Mouse (Mus musculus) myocyte (in vitro differentiated cells): ENCODE data around the gene Ubald2. TPM values are rescaled to one million over a fixed set of nuclear protein-coding genes. Genes with fewer than 3 reads are reported as not detected.
A peak's percentile ranks its signal among the peaks of the same experiment; 100 is the strongest.

ENCODE experiments used
- H3K27me3 ChIP-seq: one replicate; pipeline ENCODE4 v1.6.1; 2011; ENCODE audit not compliant: control insufficient read depth, insufficient read depth, insufficient read length
- H3K36me3 ChIP-seq: one replicate; pipeline ENCODE4 v1.6.1; 2011; ENCODE audit not compliant: control insufficient read depth, insufficient read depth
- H3K4me2 ChIP-seq: one replicate; pipeline ENCODE4 v1.6.1; 2011; ENCODE audit warnings: low read depth, control low read depth
- H3K4me3 ChIP-seq: one replicate; pipeline ENCODE4 v1.5.1; 2011; ENCODE audit warnings: mild to moderate bottlenecking, control low read depth, moderate library complexity
- H3K79me2 ChIP-seq: one replicate; pipeline ENCODE4 v1.6.1; 2011; ENCODE audit not compliant: control insufficient read depth, insufficient read depth
- H3ac ChIP-seq: one replicate; pipeline ENCODE4 v1.6.1; 2011; ENCODE audit not compliant: control insufficient read depth, insufficient read length
- CEBPB ChIP-seq: IDR thresholded peaks from 2 replicates; pipeline ENCODE4 v1.6.1; 2011; ENCODE audit warnings: mild to moderate bottlenecking, moderate library complexity; ENCODE audit not compliant: poor library complexity, insufficient read depth, severe bottlenecking
- E2F4 ChIP-seq: IDR thresholded peaks from one replicate; pipeline ENCODE4 v1.6.1; 2011; ENCODE audit warnings: mild to moderate bottlenecking, control low read depth, moderate library complexity; ENCODE audit not compliant: insufficient read depth
- MAX ChIP-seq: IDR thresholded peaks from one replicate; pipeline ENCODE4 v1.6.1; 2011; ENCODE audit warnings: low read depth, mild to moderate bottlenecking, control low read depth
- MYOD1 ChIP-seq, 3 experiments: IDR thresholded peaks; one replicate each; pipeline ENCODE4 v1.6.1; 2011; ENCODE audit warnings: control low read depth in 2 of 3, low read depth in 2 of 3, mild to moderate bottlenecking in 2 of 3, moderate library complexity in 1 of 3; ENCODE audit not compliant: insufficient read length in 2 of 3, control insufficient read depth in 1 of 3
- MYOG ChIP-seq, 3 experiments: IDR thresholded peaks; one replicate each; pipeline ENCODE4 v1.6.1; 2011; ENCODE audit warnings: control low read depth in 2 of 3, low read depth in 2 of 3, mild to moderate bottlenecking in 2 of 3; ENCODE audit not compliant: insufficient read length in 2 of 3, control insufficient read depth in 1 of 3, insufficient read depth in 1 of 3
- POLR2A ChIP-seq: IDR thresholded peaks from one replicate; pipeline ENCODE4 v1.6.1; 2011; ENCODE audit warnings: low read depth, mild to moderate bottlenecking, control low read depth, moderate library complexity; ENCODE audit not compliant: insufficient read length
- POLR2AphosphoS2 ChIP-seq: IDR thresholded peaks from one replicate; pipeline ENCODE4 v1.6.1; 2011; ENCODE audit warnings: low read depth, control low read depth; ENCODE audit not compliant: insufficient read length
- REST ChIP-seq: IDR thresholded peaks from one replicate; pipeline ENCODE4 v1.6.1; 2011; ENCODE audit warnings: mild to moderate bottlenecking, control low read depth, moderate library complexity; ENCODE audit not compliant: insufficient read depth, insufficient read length
- SRF ChIP-seq: IDR thresholded peaks from one replicate; pipeline ENCODE4 v1.6.1; 2011; ENCODE audit warnings: low read depth; ENCODE audit not compliant: control insufficient read depth, insufficient read length
- TCF12 ChIP-seq: IDR thresholded peaks from one replicate; pipeline ENCODE4 v1.6.1; 2011; ENCODE audit warnings: mild to moderate bottlenecking, control low read depth; ENCODE audit not compliant: poor library complexity, insufficient read depth, severe bottlenecking
- TCF3 ChIP-seq: IDR thresholded peaks from one replicate; pipeline ENCODE4 v1.6.1; 2011; ENCODE audit warnings: low read depth, control low read depth; ENCODE audit not compliant: insufficient read length
- USF1 ChIP-seq: IDR thresholded peaks from one replicate; pipeline ENCODE4 v1.6.1; 2011; ENCODE audit warnings: low read depth, mild to moderate bottlenecking, control low read depth, moderate library complexity
- polyA plus RNA-seq: library from polyadenylated mRNA; unstranded; fragments of >200 nt; fragmentation: generic; extraction: Trizol; gene quantifications from one replicate; pipeline ENCODE4 v1.2.1, GENCODE M21; 2012; ENCODE audit warnings: missing spikeins

Gene Ubald2
- 120 TPM for polyA plus RNA-seq

- H3ac ChIP-seq: peak within 1 kb of the TSS; percentile 26
- peak within 1 kb of the TSS; percentile 86 for H3K4me2 ChIP-seq
- H3K4me3 ChIP-seq: peak within 1 kb of the TSS; percentile 55
- H3K27me3 ChIP-seq: no peaks in the 10 kb centered on the region
- TF ChIP-seq TCF3 (no peak), MYOD1 (IDR thresholded peaks at IDR 0.05; ENCODE audit: control insufficient read depth in 1 of 3, insufficient read length in 2 of 3, low read depth in 2 of 3) (no peak), E2F4 (peak; percentile 84), SRF (peak; percentile 41), POLR2A (peak; percentile 41), USF1 (no peak), CEBPB (no peak), POLR2AphosphoS2 (no peak), TCF12 (no peak), REST (no peak), MYOG (IDR thresholded peaks at IDR 0.05; ENCODE audit: control insufficient read depth in 1 of 3, insufficient read depth in 1 of 3, insufficient read length in 2 of 3, low read depth in 2 of 3) (peak in 1 of 3 experiments; percentile 11), MAX (peak; percentile 21)
- no peaks in the 10 kb centered on the region for H3K36me3 ChIP-seq
- H3K79me2 ChIP-seq: peaks cover 18% of the 10 kb centered on the region
Measured at GRCm38 (mm10) chr11:116433356-116434286, at the start of gene Ubald2. Ubald2 (plus strand) TSS chr11:116434094.

- H3K4me3 ChIP-seq: no peak overlapping the region
- H3K79me2 ChIP-seq: no peaks in the 10 kb centered on the region
- H3K27me3 ChIP-seq: no peaks in the 10 kb centered on the region
- H3K4me2 ChIP-seq: no peak overlapping the region
- H3K36me3 ChIP-seq: no peaks in the 10 kb centered on the region
- H3ac ChIP-seq: no peak overlapping the region
- no peak for TF ChIP-seq CEBPB
- no peak for TF ChIP-seq USF1
- TF ChIP-seq TCF3: no peak
- TF ChIP-seq E2F4: no peak
- TF ChIP-seq TCF12: no peak
- TF ChIP-seq POLR2AphosphoS2: no peak
- TF ChIP-seq MYOD1 (IDR thresholded peaks at IDR 0.05; ENCODE audit: control insufficient read depth in 1 of 3, insufficient read length in 2 of 3, low read depth in 2 of 3): no peak
- TF ChIP-seq MAX: no peak
- no peak for TF ChIP-seq SRF
- TF ChIP-seq MYOG (IDR thresholded peaks at IDR 0.05; ENCODE audit: control insufficient read depth in 1 of 3, insufficient read depth in 1 of 3, insufficient read length in 2 of 3, low read depth in 2 of 3): no peak
- no peak for TF ChIP-seq REST
- TF ChIP-seq POLR2A: no peak
Measured at GRCm38 (mm10) chr11:116384171-116384570, 49.7 kb upstream of the Ubald2 start.

- no peak overlapping the region for H3K4me2 ChIP-seq
- H3K4me3 ChIP-seq: no peak overlapping the region
- H3K27me3 ChIP-seq: no peaks in the 10 kb centered on the region
- H3K79me2 ChIP-seq: no peaks in the 10 kb centered on the region
- H3K36me3 ChIP-seq: no peaks in the 10 kb centered on the region
- no peak overlapping the region for H3ac ChIP-seq
- TF ChIP-seq MAX (no peak), SRF (no peak), USF1 (no peak), MYOG (IDR thresholded peaks at IDR 0.05; ENCODE audit: control insufficient read depth in 1 of 3, insufficient read depth in 1 of 3, insufficient read length in 2 of 3, low read depth in 2 of 3) (no peak), TCF3 (no peak)
Measured at GRCm38 (mm10) chr11:116385999-116386398, 47.9 kb upstream of the Ubald2 start.

GRCm38 (mm10) chr11:116387086-116388071 lies 46.5 kb upstream of the Ubald2 start:
- TF ChIP-seq SRF: peak; percentile 79
- no peak for TF ChIP-seq USF1
- Histone ChIP-seq H3K4me2 (peak overlapping the region; percentile 91), H3K36me3 (no peaks in the 10 kb centered on the region), H3K4me3 (peak overlapping the region; percentile 3), H3K79me2 (no peaks in the 10 kb centered on the region), H3K27me3 (no peaks in the 10 kb centered on the region), H3ac (no peak overlapping the region)
